Mouse (Mus musculus) T-helper 1 cell (primary cell): ENCODE measurements around the gene Axin2.

ENCODE experiments used
- in situ Hi-C: fragments of 300-600 bp; cut with MboI, MseI; formaldehyde crosslinking; loops from one replicate; pipeline ENCODE4 v1.15.1; 2025; ENCODE audit warnings: high pct_unique_total_duplicates

Gene Axin2

DNA sequence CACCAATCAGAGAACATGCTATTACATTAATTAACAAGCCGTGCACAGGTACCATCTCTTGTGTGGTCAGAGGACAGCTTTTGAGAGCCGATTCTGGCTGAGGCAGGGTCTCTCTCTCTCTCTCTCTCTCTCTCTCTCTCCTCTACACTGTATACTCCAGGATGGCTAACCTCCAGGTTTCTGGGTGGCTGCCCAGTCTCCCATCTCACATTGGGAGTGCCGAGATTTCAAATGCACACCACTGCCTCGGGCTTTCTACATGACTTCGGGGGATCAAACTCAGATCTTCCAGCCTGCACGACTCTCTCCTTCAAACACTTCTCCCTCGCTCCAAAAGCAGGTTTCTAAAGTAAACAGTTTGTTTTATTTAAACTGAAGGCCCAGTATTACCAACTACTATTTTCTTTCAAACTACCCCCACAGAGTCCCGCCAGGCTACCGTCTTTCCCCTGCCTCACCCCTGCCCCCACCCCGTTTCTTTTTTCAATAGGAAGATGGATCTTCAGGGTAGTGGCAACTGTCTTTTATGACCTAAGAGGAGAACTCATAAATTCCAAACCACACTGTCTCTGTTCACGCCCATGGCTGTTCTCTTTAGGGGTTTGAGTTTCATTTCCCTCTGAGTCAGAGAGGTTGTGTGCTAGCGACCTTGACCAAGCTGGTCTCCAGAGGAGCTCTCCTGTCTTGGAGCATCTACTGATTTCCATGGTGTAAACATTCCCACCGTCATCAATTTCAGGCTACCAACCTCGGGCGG is 43.5 kb downstream of the Axin2 start:
- in situ Hi-C loops, result no loop called here

DNA sequence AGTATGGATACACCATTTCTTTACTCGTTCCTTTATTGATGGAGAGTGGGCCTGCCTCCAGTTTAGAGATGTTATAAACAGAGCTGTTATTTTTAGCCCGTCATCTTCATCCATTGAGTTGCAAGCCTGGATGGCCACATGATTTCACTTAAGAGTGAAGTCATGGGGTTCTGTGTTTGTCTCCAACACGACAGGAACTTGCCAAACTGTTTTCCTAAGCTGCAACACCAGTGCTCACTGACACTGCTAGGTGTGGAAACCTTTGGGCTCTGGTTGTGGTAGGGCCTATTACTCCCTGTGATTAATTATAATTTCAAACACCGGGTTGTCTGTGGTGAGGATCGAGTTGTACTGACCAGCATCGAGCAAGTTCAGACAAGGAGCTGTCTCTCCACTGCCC is 45.6 kb downstream of the Axin2 start:
- in situ Hi-C loops, result no loop called here

DNA sequence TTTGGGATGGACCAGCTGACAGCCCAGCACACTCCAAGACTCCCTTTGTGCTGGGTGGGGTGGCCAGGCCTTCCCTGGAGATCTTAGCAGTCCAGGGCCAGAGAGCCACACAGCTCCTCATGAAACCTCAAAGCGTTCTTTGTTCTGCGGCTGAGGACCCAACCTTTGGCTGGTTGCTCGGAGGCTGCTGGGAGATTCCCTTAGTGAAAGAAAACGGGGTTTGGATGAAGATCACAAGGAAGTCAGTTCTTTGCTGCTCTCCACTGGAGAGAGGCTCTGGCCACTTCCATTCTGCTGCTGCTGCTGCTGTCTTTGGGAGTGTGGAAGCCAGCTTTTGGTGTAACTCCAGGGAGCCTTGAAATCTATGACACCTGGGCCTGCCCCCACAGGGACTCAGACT is 53.3 kb downstream of the Axin2 start:
- in situ Hi-C loops, result loop anchor here (10.0 kb wide), 1 partner anchor 259 kb away; no protein-coding TSS in a partner anchor

DNA sequence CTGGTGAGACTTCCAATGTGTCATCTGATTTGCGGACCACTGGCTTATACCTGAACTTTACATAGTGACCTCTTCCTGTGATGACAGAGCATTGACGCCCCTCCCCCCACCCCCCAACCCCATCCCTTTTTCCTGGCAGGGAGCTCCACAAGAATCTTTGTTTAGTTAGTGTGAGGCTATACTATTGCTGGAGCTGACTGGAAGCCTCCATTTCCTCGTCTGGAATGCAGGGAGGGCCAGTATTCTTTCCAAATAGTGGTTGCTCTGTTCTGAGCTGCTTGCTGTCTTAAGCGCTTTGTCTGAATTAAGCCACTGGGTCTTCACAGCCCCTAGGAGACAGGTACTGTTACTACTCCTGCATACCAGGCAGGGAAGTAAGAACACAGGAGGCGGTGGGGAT is 53.7 kb downstream of the Axin2 start:
- in situ Hi-C loops, result loop anchor here (10.0 kb wide), 1 partner anchor 259 kb away; no protein-coding TSS in a partner anchor

DNA sequence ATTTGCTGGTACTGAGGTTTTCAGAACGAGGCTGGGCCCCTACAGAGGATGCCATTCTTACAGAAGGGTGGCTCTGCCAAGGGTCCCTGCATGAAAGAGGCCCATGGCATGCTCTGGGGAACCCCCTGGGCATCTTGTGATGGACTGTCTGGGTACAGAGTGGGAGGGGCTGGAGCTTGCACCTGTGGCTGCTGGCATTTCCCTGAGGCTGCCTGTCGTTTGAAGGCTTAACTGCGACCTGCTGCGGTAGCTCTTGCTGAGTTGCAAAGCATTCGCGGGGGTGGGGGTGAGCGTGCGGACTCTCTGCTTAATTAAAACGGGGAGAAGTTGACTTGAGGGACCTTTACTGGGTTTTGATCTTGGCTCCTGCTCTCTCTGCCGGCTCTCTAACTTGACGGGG is 55.4 kb downstream of the Axin2 start:
- in situ Hi-C loops, result loop anchor here (10.0 kb wide), 1 partner anchor 261 kb away; no protein-coding TSS in a partner anchor

DNA sequence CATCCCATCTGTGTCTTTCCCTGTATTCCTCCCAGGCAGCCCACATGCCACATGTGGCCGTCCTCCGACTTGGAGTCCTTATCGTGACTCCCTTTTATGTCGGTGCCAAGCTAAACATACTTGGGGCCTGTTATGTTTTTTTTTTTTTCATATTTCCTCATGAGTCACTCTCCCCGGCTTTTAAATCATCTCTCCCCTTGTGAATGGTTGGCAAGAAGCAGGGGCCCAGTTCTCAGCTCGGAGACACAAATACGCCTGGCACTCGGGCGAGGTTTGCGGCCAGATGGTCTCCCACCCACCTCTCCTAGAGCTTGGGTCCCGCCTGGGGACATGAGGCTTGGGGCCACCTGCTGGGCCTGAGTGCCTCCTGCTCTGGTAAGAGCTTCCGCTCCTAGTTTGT is 60.4 kb downstream of the Axin2 start:
- in situ Hi-C loops, result no loop called here

DNA sequence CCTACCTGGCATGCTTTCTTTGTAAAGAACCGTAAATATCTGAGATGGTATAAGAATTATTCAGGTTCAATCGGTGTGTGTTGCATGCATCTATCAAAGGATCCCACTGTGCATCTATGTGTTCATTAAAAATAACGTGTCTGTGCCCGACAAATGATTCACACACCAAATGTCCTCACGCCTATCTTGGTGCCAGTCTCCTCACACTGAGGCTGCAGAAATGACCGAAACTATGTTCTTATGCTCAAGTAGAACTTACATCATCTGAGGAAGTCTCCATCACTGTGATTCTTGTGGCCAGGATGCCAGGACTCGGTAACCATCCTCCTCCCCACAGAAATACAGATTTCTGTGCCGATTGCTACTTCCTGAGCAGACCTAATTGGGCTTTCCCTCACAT is 60.9 kb downstream of the Axin2 start:
- in situ Hi-C loops, result no loop called here

GRCm38 (mm10) chr11:108983409-108984064 is 63.4 kb downstream of the Axin2 start:
- in situ Hi-C loops, result no loop called here

DNA sequence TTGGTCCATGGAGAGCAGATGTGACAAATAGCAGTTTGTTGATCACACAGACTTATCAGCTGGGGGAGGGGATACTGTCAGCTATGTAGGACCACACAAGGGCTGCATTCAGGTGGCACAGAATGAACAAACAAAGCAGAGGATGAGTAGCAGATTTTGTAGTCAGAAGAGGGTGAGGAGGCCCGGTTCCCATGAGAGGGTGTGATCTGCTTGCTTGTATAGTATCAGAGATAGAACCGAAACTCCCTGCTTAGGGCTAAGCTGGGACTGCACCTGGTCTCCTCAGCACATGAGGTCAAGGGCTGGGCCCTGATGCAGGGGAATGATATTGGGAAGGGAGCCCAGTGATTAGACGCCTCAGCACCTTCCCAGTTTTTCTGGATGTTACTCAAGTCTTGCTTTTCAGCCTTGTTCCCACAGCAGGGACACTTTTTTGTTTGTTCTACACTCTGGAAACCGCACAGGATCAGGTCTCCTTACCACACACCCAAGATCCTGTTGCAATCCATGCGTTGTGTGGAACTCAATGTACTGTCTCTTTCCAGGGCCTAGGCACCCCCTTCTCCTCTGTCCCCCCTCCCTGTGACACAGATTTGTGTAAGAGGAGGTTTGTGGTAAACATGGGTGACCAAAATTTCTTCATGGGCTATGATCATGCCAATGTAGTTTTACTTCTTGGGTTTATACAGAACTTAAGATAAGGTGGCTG is 64.7 kb downstream of the Axin2 start:
- in situ Hi-C loops, result no loop called here

GRCm38 (mm10) chr11:108985836-108986235 is 65.7 kb downstream of the Axin2 start:
- in situ Hi-C loops, result no loop called here

DNA sequence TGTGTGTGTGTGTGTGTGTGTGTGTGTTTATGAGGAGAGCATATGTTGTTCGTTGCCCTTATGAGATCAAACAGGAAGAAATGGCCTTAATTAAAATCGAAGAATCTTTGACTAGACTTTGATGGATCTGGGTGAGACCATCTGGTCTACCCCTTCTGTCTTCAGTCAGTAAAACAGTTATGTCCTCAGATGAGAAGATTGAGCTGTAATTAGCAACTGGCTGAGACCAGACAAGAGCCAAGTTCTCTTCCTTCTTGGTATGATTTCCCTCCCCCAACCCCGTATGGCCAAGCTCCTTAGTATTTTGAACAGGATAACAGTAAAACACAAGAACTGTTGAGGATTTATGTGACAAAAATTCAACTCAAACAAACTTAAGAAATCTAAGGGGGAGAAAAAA is 67.1 kb downstream of the Axin2 start:
- in situ Hi-C loops, result no loop called here

DNA sequence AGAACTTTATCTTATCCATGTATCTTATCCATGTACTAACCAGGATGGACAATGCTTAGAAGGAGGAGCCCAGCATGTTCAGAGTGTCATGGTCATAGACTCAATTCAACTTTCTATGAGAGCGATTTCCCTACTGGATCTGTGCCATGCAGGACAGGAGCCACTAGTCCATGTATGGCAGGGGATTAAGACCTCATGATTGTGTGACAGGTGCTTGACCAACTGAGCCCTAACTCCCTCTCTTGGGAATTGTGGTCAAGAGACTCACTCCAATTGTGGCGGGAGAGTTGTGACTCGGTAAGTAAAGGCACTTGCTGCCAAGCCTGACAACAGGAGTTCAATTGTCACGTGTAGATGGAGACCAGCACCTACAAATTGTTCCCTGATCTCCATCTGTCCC is 67.6 kb downstream of the Axin2 start:
- in situ Hi-C loops, result no loop called here

GRCm38 (mm10) chr11:108988258-108988657 is 68.1 kb downstream of the Axin2 start:
- in situ Hi-C loops, result no loop called here

DNA sequence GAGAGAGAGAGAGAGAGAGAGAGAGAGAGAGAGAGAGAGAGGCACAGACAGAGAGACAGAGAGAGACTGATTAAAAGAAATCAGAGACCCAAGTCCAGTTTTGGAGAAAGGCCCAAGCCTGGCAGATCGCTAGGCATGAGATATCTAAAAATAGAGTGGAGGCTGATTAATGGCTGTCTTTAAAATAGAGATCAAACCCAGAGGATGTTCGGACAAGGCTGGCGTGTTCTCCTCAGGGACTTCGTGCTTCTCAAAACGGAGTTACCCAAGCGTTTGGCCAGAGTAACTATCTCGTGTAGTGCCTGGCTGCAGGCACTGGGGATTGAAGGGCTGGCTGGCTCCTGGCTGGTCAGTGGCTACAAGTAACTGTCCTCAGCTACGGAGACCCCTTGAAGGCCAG is 69.8 kb downstream of the Axin2 start:
- in situ Hi-C loops, result no loop called here

- in situ Hi-C loops, result no loop called here
Observed at GRCm38 (mm10) chr11:108993414-108993813, 73.3 kb downstream of the Axin2 start.

GRCm38 (mm10) chr11:108995196-108995989 is 75.2 kb downstream of the Axin2 start:
- in situ Hi-C loops, result no loop called here

DNA sequence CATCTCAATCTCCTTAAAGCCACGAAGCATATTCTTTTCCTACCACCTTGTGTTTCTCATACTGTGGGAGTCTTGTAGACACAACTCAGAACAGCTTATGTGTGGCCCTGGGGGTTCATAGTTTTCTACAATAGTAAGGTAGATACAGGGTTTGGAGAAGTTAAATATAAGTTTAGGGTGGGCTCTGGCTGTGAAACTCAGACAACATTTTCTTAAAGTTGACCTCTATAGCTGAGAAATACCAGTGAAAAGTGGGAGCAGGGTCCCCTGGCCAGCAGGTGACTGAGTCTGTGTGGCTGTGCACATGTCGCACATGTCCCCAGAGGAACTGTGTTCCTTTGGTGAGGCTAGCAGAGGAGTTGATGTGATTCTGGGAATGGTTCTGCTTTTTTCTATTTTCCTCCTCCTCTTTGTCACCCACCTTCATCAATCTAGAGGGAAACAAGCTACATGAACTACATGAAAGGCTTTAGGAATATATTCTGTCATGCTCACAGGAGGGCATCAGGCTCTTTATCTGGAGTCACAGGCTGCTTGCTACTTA is 75.9 kb downstream of the Axin2 start:
- in situ Hi-C loops, result no loop called here

DNA sequence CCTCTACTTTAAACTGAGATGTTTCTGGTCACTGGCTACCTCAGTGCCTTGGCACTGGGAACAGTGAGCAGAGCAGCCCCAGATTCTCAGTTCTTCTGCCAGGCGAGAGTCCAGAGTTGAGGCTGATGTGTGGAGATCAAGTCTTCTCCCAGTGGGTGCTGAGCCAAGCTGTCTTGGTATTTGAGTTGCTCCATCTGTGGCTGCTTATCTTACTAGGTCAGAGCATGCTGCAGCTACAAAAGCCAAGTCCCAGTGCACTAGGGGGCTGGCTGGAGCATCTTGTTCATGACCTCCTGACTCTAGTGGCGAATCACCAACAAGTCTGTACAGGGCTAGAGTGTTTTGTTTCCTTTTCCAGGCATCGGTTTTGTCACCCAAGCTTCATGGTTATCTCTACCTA is 77.7 kb downstream of the Axin2 start:
- in situ Hi-C loops, result no loop called here
